Mouse (Mus musculus) ES-Bruce4 (cell line): ENCODE measurements around the gene Clrn3.

Source experiments
- CTCF ChIP-seq: IDR thresholded peaks from one replicate; pipeline ENCODE4 v1.8.1; 2011; ENCODE audit warnings: low read depth, low read length
- EP300 ChIP-seq: IDR thresholded peaks from 2 replicates; pipeline ENCODE4 v1.6.1; 2011; ENCODE audit warnings: low read depth, low read length; ENCODE audit not compliant: insufficient read depth
- POLR2A ChIP-seq: IDR thresholded peaks from one replicate; pipeline ENCODE4 v1.8.1; 2011; ENCODE audit warnings: low read length; ENCODE audit not compliant: insufficient read depth

DNA sequence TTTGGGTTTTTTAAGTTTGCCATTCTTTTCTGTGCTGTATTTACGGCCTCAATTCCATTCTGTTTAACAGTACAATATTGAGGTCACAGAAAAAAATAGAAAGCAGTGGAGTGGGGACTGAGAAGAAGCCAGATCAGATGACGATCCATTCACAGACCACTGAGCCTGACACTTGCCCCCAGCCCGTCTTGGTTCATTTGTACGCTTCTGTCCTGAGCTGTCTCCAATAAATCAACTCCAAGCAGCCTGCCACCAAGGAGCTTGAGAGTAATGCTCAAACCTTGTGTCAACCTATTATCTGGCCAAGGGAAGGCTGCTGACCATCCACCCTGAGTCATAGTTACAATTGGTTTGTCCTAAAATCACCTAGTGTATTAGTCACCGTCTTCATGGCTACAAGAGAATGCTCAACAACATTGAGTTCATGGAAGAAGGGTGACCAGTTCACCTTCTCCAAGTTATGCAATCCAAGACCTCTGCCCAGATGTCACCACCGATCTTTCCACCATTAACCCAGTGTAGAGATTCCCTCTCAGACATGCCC, 4.0 kb downstream of the Clrn3 start:
- TF ChIP-seq CTCF (no peak), POLR2A (no peak), EP300 (no peak)
